Mouse (Mus musculus): ENCODE measurements around the gene Nav2. TPM values are rescaled to one million over a fixed set of nuclear protein-coding genes. Genes with fewer than 3 reads are reported as not detected.

Nav2 gene
- polyA plus RNA-seq, 1 experiment from 2014 or later: 5.8 TPM

DNA sequence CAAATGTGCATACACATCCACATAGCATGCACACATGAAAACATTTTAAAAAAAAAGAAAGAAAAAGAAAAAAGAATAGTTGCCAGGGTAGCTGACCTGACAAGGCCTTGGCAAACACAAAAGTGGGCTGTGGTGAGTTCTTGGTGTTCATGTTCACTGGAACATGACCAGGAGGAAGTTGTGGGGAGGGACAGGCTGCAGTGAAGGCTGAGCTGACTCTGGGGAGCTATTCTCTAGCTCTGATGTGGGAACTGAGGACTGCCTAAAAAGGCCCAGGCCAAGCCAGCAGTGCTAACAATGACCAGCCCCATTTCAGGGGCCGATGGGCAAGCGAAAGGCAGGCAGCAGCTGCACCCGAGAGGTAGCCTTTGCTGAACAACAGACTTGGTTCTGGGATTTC, 388.6 kb downstream of the Nav2 start:
- H3K4me1 ChIP-seq (replicated peaks; ENCODE audit: control insufficient read depth, insufficient read depth, low read length): peaks cover 14% of the 10 kb centered on the region
- no peak overlapping the region for H3K4me2 ChIP-seq (replicated peaks; ENCODE audit: low read depth)
- WGBS: 88% methylated on average over 3 of the region's 3 CpGs
- no peak for ATAC-seq
- no peak for TF ChIP-seq CTCF (IDR thresholded peaks at IDR 0.05; ENCODE audit: low read depth)
- H3K36me3 ChIP-seq (ENCODE audit: control insufficient read depth, insufficient read depth): no peaks in the 10 kb centered on the region
- no peaks in the 10 kb centered on the region for H3K27me3 ChIP-seq (replicated peaks; ENCODE audit: control insufficient read depth, insufficient read depth, low read length)
- no peak overlapping the region for H3K27ac ChIP-seq (ENCODE audit: low read depth, low read length)
- H3K9me3 ChIP-seq (ENCODE audit: control insufficient read depth): no peaks in the 10 kb centered on the region
- no peak overlapping the region for H3K9ac ChIP-seq (ENCODE audit: low read depth, low read length)
- H3K4me3 ChIP-seq (ENCODE audit: low read depth, low read length): no peak overlapping the region

DNA sequence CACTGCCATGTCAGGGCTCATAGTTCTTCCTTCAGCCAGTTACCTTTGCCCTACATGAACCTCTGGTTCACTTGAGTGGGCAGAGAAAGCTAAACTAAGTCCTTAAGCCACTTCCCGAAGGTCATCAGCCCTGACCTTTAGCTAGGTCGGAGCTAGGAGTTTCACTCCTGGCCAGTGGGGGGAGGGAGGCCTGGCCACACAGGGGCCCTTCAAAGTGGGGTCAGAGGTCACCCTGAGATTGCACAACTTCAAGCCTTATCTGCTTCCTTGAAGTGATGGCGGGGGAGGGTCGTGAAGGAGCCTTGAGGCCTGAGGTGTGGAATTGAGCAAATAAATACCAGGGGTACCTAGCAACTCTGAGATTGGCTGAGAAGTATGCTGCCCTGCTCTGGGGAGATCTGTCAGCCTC, 389.9 kb downstream of the Nav2 start:
- Histone ChIP-seq H3K36me3 (ENCODE audit: control insufficient read depth, insufficient read depth) (no peaks in the 10 kb centered on the region), H3K27ac (ENCODE audit: low read depth, low read length) (peak overlapping the region; percentile 23; the same call in 1 of the 2 replicates), H3K9ac (ENCODE audit: low read depth, low read length) (no peak overlapping the region), H3K9me3 (ENCODE audit: control insufficient read depth) (no peaks in the 10 kb centered on the region), H3K4me1 (replicated peaks; ENCODE audit: control insufficient read depth, insufficient read depth, low read length) (peaks cover 13% of the 10 kb centered on the region), H3K4me2 (replicated peaks; ENCODE audit: low read depth) (no peak overlapping the region), H3K27me3 (replicated peaks; ENCODE audit: control insufficient read depth, insufficient read depth, low read length) (no peaks in the 10 kb centered on the region), H3K4me3 (ENCODE audit: low read depth, low read length) (no peak overlapping the region)
- ATAC-seq: peak; percentile 52
- 19% methylated on average over 4 of the region's 4 CpGs for WGBS
- TF ChIP-seq CTCF (IDR thresholded peaks at IDR 0.05; ENCODE audit: low read depth): no peak

DNA sequence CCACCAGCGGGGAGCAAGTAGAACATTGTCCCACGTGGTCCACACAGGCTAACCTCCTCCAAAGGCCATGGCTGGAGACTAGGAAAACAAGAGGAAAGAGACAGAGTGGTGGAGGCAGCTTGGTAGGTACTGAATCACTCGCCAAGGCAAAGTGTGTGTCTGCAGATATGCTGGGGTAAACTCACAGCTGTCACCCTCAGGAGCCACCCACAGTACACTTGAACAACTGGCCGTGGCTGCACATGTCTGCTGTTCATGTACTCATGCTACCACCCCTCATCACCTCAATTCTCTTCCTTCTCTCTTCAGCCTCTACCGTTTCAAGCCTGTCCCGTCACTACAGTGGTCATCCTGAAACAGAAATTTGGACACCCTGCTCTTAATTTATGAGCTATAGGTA, 393.0 kb downstream of the Nav2 start:
- no peak for ATAC-seq
- Histone ChIP-seq H3K27me3 (replicated peaks; ENCODE audit: control insufficient read depth, insufficient read depth, low read length) (no peaks in the 10 kb centered on the region), H3K36me3 (ENCODE audit: control insufficient read depth, insufficient read depth) (no peaks in the 10 kb centered on the region), H3K4me1 (replicated peaks; ENCODE audit: control insufficient read depth, insufficient read depth, low read length) (peaks cover 15% of the 10 kb centered on the region), H3K27ac (ENCODE audit: low read depth, low read length) (no peak overlapping the region), H3K9me3 (ENCODE audit: control insufficient read depth) (no peaks in the 10 kb centered on the region), H3K4me2 (replicated peaks; ENCODE audit: low read depth) (no peak overlapping the region), H3K9ac (ENCODE audit: low read depth, low read length) (no peak overlapping the region), H3K4me3 (ENCODE audit: low read depth, low read length) (no peak overlapping the region)
- no peak for TF ChIP-seq CTCF (IDR thresholded peaks at IDR 0.05; ENCODE audit: low read depth)
- WGBS: 82% methylated on average over 6 of the region's 6 CpGs

- Histone ChIP-seq H3K4me3 (ENCODE audit: low read depth, low read length) (peak overlapping the region; percentile 41), H3K4me2 (replicated peaks; ENCODE audit: low read depth) (peak overlapping the region; percentile 89), H3K4me1 (replicated peaks; ENCODE audit: control insufficient read depth, insufficient read depth, low read length) (0 out of 2 replicates have a peak, but pooled peaks cover 4% of the 10 kb centered on the region), H3K27ac (ENCODE audit: low read depth, low read length) (peak overlapping the region; percentile 50), H3K27me3 (replicated peaks; ENCODE audit: control insufficient read depth, insufficient read depth, low read length) (no peaks in the 10 kb centered on the region), H3K9ac (ENCODE audit: low read depth, low read length) (peak overlapping the region; percentile 46; the same call in 1 of the 2 replicates), H3K9me3 (ENCODE audit: control insufficient read depth) (no peaks in the 10 kb centered on the region), H3K36me3 (ENCODE audit: control insufficient read depth, insufficient read depth) (peaks cover 3% of the 10 kb centered on the region; the same call in 1 of the 2 replicates)
- TF ChIP-seq CTCF (IDR thresholded peaks at IDR 0.05; ENCODE audit: low read depth): no peak
- WGBS: 5% methylated on average over 31 of the region's 31 CpGs
- peak; percentile 47 for ATAC-seq
These were observed 395.3 kb downstream of the Nav2 start for GRCm38 (mm10) chr7:49303600-49304411.

DNA sequence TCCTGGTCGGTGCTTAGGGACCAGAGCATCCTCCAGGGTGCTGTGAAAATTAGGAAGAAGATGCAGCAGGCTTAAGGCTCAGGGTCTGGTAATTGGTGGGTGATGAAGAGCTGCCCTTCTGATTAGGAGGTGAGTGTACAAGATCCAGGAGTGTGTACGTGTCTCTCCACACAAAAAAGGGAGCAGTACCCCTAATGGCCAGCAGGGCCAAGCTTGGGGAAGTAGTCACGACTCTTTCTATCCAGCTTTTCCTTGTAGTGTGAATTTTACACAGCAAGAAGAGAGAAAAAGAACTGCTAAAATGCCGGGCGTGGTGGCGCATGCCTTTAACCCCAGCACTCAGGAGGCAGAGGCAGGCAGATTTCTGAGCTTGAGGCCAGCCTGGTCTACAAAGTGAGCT, 399.2 kb downstream of the Nav2 start:
- WGBS: 91% methylated on average over 6 of the region's 6 CpGs
- Histone ChIP-seq H3K9me3 (ENCODE audit: control insufficient read depth) (no peaks in the 10 kb centered on the region), H3K4me1 (replicated peaks; ENCODE audit: control insufficient read depth, insufficient read depth, low read length) (0 out of 2 replicates have a peak, but pooled peaks cover 4% of the 10 kb centered on the region), H3K4me3 (ENCODE audit: low read depth, low read length) (no peak overlapping the region), H3K9ac (ENCODE audit: low read depth, low read length) (no peak overlapping the region), H3K36me3 (ENCODE audit: control insufficient read depth, insufficient read depth) (peaks cover 11% of the 10 kb centered on the region; the same call in 1 of the 2 replicates), H3K4me2 (replicated peaks; ENCODE audit: low read depth) (no peak overlapping the region), H3K27ac (ENCODE audit: low read depth, low read length) (no peak overlapping the region), H3K27me3 (replicated peaks; ENCODE audit: control insufficient read depth, insufficient read depth, low read length) (no peaks in the 10 kb centered on the region)
- TF ChIP-seq CTCF (IDR thresholded peaks at IDR 0.05; ENCODE audit: low read depth): peak; percentile 57
- ATAC-seq: no peak

DNA sequence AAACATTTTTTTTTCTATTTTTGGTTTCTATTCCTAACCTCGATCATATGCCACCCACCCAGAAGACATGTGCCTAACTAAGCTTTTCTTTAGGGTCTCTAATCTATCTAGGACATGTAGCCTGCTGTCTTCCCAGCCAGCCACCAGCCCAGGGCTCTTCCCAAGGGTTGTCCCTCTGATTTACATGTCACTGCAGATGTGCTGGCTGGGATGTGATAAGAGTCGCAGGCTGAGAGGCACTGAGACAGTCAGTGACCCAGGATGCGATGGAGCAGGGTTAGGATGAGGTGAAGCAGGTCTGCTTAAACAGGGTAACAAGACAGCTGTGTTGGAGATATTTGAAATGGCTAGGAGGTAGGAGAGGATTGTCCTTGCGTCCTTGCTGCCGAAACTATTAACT, 401.2 kb downstream of the Nav2 start:
- no peak for TF ChIP-seq CTCF (IDR thresholded peaks at IDR 0.05; ENCODE audit: low read depth)
- ATAC-seq: no peak
- 73% methylated on average over 5 of the region's 5 CpGs for WGBS

More for the DNA sequence above, 401.2 kb downstream of the Nav2 start:
- no peak overlapping the region for H3K27ac ChIP-seq (ENCODE audit: low read depth, low read length)
- no peaks in the 10 kb centered on the region for H3K9me3 ChIP-seq (ENCODE audit: control insufficient read depth)
- no peak overlapping the region for H3K4me2 ChIP-seq (replicated peaks; ENCODE audit: low read depth)
- 0 out of 2 replicates have a peak, but pooled peaks cover 4% of the 10 kb centered on the region for H3K4me1 ChIP-seq (replicated peaks; ENCODE audit: control insufficient read depth, insufficient read depth, low read length)
- H3K9ac ChIP-seq (ENCODE audit: low read depth, low read length): no peak overlapping the region
- H3K4me3 ChIP-seq (ENCODE audit: low read depth, low read length): no peak overlapping the region
- peaks cover 17% of the 10 kb centered on the region for H3K36me3 ChIP-seq (ENCODE audit: control insufficient read depth, insufficient read depth)
- H3K27me3 ChIP-seq (replicated peaks; ENCODE audit: control insufficient read depth, insufficient read depth, low read length): no peaks in the 10 kb centered on the region

Measured in intestine, postnatal 0 days (tissue).